Mouse (Mus musculus): ENCODE data around the gene Pygo1.
A peak's percentile ranks its signal among the peaks of the same experiment; 100 is the strongest.

Gene Pygo1

DNA sequence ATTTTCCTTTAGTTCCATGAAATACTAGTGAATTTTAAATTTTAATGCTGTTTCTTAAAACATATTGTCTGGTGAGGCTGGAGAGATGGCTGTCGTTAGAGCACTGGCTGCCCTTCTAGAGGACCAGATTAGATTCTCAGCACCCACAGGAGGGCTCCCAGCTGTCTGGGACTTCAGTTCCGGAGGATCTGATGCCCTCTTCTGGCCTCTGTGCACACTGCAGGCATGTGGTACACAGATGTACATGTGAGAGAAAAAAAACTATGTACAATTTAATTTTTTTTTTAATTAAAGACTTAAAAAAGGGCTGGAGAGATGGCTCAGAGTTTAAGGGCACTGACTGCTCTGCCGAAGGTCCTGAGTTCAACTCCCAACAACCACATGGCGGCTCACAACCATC, 9.9 kb downstream of the Pygo1 start:
- DNase-seq (ENCODE audit: low read depth, low spot score) = no peak

DNA sequence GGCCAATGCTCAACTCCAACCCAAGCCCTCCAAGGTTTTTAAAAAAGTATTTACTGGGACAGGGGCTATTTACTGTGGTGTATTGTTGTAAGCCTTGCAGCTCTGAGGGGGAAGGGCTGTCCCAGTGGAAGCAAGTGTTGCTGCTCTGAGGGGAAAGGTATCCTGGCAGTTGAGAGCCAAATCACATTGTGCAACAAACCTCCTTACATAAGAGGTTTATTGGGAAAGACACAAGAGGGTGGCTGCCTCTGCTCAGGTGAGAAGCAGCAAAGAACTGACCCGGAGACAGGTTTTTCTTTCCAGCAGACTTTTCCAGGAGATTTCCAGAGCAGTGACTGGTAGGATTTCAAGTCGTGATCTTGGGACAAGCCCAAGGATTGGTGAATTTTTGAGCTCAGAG, 10.9 kb downstream of the Pygo1 start:
- DNase-seq (ENCODE audit: low read depth, low spot score) = no peak

DNA sequence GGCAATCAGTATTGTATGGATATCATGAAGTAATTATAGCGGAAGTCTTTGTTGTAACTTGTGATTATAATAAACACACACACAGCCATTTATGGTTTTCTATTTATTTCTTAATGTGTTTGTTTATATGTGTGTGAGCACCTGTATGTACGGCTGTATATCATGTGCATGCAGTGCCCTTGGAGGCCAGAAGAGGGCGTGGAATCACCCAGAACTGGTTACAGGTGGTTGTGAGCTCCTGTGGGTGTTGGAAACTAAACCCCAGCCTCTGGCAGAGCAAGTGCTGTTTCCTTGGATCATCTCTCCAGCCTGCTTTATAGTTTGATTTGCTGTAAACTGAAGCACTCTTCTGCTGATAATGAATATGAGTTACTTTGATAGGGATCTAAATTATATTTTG, 18.0 kb downstream of the Pygo1 start:
- no peak for DNase-seq (ENCODE audit: low read depth, low spot score)

DNA sequence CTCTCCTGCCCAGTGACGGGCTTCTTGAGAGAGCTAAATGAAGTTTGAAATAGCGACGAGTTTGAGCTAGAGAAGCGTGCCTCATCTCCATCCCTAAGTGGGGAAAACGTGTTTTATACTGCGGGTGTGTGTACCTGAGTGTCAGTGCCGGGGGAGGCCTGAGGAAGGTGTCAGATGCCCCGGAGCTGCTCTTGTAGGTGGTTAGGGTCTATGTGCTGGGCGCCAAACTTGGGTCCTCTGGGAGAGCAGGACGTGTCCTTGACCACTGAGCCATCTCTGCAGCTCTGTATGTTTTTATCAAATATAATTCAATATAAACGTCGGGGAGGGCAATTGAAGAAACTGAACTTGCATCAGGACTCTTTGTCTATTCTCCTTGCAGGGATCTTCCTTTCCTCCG, 18.8 kb downstream of the Pygo1 start:
- no peak for DNase-seq (ENCODE audit: low read depth, low spot score)

DNA sequence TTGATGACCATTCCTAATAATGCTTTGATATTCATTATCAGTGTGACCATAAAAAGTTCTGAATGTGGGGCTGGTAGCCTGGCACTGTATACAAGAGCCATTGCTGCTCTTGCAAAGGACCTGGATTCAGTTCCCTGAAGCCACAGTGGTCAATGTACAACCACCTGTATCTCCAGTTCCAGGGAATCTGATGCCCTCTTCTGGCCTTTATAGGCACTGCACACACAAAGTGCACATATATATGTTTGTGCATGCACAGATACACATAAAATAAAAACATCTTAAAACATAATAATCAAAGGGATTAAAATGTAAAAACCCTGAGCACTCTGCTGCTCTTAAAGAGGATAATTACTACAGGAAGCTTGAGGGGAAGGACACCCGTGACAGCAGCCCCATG, 21.6 kb downstream of the Pygo1 start:
- no peak for DNase-seq (ENCODE audit: low read depth, low spot score)

DNA sequence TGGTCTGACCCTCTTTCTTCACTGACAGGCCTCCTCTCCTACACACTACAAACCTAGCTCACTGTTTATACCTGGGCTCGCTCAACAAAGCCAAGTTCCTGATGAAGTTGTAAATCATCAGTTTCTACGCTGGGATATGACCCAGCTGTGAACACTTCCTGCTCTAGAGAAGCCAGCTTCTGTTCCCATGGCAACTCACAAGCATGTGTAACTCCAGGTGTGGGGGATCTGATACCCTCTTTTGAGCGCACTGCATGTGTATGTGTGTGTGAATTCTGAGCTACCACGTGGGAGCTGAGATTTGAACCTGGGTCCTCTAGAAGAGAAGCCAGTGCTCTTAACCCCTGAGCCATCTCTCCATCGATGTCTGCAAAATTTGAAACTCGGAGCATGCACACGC, 24.1 kb downstream of the Pygo1 start:
- DNase-seq (ENCODE audit: low read depth, low spot score) = no peak

DNA sequence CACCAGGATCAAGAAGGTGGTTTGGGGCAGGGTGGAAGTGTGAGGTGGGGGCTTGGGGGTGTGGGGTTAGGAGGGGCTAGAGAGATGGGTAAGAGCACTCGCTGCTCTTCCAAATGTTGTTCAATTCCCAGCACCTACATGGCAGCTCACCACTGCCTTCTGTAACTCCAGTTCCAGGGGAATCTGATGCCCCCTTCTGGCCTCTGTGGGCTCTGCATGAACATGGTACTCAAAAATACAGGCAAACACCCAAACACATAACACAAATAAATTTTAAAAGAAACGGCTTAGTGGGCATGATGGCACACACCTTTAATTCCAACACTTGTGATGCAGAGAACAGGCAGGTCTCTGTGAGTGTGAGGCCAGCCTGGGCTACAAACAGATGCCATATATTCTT, 29.3 kb downstream of the Pygo1 start:
- DNase-seq (ENCODE audit: low read depth, low spot score) = no peak

DNA sequence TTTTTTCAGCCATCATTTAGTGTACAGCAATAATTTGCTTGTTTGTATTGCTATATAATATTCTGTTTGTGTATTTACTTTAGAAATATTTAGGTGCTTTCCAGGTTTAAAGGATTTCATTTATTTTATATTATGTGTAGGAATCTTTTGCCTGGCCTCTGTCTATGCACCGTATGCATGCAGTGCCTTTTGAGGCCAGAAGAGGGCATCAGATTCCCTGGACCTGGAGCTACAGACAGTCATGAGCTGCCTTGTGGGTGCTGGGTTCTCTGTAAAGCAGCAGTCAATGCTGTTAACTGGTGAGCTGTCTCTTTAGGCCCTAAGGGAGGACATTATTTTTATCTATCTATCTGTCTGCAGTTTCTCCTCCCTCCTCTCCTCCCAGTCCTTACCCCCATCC, 30.1 kb downstream of the Pygo1 start:
- DNase-seq (ENCODE audit: low read depth, low spot score) = no peak

DNA sequence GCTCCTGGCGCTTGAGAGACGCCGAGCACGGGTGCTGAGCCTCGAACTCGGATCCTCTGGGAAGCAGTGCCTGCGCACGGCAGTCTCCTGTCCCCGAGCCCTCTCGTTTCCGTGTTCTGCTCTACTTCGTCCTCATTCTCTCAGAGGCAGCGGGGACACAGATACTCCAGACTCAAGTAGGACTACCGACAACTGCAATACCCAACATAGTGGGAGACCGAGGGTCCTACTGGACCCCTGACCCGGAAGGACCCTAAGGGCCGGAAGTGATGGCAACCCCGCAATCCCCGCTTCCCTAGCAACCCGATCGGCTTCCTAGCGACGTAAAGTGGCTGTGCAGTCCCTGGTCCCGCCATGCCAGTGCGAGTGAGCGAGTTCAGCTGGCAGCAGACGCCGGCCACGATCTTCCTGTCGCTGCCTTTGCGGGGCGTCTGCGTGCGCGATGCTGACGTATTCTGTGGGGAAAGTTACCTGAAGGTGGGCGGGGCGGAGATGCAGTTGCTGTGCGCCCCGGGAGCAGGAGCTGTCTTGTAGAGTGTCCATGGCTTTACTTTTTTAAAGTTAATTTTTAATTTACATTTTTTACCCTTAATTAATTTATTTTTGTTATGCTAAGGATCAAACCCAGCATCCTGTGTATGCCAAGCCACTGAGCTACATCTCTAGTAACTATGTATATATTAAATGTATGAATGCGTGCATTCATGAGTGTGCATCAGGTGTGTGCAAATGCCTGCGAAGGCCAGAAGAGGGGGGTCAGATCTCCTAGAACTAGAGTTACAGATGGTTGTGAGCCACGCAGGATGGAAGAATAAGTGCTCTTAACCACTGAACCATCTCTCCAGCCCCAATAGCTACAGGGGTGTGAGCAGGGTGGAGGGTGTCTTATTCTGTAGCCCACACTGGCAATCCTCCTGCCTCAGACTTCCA, 33.3 kb downstream of the Pygo1 start, which contains the start of the genes Dyx1c1 and Gm44503:
Gene Dyx1c1, plus strand, starts transcription at position 265 of the 930 bp plus-strand sequence.
Gene Gm44503, plus strand, starts transcription at position 332 of the 930 bp plus-strand sequence.
- peak; percentile 72 for DNase-seq (ENCODE audit: low read depth, low spot score)

DNA sequence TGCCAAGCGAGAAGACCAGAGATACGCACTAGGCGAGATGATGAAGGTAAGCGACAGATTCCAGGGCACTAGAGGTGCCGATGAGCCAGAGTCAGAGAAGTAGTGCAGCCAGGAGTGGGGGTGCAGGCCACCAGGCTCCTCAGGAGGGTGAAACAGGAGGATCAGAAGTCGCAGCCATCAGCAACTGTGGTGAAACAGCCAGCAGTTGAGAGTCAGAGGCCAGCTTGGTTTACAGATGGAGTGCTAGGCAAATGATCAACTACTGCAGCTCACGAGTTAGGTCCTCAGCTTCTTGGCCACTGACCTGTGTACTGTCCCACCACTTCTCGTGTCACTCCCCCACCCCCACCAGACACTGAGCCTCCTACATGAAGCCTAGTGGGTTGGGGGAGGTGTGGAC, 35.9 kb downstream of the Pygo1 start:
- DNase-seq (ENCODE audit: low read depth, low spot score) = no peak

DNA sequence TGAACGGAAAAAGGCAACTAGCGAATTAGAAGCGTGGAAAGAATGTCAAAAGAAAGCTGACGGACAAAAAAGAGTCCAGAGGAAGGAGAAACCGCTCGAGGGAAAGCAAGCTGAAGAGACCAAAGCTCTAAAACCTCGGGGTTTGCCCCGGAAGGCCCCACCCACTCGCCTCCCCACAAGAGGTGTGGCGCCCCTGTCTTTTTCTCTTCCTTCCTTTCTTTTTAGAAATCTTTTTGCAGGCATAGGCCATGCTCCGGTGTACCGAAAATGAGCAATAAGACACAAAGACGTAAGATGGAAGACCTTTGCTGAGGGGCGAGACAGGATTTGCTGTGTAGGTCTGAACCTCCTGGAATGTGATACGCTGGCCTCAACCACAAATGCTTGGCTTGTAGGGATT, 36.5 kb downstream of the Pygo1 start:
- no peak for DNase-seq (ENCODE audit: low read depth, low spot score)

DNA sequence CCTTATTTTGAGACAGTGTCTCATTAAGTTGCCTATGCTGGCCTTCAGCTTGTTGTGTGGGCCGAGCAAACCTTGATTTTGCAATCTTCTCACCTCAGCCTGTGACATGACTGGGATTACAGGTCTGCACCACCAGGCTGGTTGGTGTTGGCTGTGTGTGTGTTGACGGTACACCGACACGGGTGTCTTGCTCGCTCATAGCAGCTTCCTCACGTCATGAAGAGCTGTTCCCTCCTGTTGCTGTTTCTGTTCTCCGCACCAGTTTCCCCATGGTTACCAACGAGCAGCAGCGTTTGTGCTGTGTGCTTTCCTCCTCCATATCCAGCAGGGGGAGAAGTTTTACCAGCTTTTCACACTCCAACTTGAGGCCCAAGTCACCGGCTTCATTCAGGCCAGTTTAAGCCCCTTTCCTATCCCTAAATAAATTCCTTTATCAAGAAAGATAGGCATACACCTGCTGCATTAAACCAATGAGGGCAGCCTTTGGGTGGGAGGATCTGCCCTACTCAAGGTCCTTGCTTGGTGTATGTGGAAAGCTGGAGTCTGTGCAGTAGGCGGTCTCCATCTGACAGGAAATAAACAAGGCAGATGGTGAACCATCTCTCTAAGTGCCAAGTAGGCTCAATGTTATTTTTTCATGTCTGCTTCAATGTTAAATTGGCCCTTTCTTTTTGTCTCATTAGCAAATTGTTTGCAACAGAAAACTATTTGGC, 43.1 kb downstream of the Pygo1 start:
- peak; percentile 70 for DNase-seq (ENCODE audit: low read depth, low spot score)

DNA sequence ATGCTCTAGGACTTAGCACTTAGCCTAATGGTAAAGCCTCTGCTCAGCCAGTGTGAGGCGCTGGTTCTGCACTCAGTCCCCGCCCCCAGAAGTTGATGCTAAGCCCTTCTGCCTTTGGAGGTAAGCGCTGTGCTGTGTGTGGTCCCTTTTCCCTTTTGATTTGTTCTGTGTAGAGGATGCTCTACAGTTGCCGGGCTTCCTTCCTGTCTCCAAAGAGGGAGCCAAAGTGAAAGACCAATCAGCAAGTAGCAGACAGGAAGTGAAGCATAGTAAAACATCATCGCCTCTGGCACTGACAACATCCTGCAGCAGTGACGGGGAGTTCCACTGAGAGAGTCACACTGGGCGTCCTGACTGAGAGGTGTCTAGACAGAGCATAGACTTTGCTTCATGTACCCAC, 44.4 kb downstream of the Pygo1 start:
- DNase-seq (ENCODE audit: low read depth, low spot score) = no peak

DNA sequence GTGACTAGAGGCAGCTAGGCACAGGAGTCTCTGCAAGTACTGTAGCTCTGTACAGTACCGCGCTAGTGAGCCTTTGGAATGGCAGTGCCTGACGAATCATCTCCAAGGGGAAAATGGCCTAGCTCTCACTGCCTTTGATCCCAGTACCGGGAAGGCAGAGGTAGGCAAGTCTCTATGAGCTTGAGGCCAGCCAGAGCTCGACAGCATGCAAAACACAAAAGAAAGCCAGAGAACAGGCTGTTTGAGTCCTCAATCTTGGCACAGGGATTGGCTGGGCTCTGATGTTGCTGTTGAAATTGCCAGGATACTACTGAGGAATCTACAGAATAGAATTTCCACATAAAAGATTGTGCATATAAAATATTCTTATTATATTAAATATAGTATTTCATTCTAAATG, 47.0 kb downstream of the Pygo1 start:
- DNase-seq (ENCODE audit: low read depth, low spot score) = no peak

DNA sequence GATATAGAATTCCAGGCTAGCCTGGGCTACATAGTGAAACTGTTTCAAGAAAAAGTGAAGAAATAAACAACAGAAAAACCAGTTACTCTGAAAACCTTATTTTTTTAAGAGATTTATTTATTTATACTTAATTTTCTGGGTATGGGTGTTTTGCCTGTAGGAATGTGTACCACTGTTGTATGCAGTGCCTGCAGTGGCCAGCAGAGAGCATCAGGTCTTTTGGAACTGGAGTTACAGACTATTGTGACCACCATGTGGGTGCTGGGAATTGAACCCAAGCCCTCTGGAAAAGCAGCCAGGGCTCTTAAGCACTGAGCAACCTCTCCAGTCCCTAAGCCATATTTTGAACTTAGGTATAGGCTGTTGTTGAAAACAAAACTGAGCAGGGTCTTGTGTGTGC, 47.5 kb downstream of the Pygo1 start:
- DNase-seq (ENCODE audit: low read depth, low spot score) = no peak

DNA sequence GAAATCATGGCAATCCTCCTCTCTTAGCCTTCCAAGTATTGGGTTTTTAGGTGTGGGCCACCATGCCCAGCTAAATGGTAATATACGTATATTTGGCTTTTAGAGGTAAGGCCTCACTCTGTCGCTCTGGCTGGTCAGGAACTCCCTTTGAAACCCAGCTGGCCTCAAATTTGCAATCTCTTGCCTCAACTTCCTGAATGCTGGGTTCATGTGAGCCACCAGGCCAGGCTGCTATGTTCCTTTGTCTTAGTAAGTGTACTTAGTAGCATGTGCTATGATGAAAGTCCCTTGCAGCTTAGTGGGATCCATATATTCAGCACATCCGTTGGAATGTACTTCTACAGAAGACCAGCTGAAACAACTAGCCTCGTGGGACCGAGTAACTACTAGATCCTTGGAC, 49.3 kb downstream of the Pygo1 start:
- no peak for DNase-seq (ENCODE audit: low read depth, low spot score)

DNA sequence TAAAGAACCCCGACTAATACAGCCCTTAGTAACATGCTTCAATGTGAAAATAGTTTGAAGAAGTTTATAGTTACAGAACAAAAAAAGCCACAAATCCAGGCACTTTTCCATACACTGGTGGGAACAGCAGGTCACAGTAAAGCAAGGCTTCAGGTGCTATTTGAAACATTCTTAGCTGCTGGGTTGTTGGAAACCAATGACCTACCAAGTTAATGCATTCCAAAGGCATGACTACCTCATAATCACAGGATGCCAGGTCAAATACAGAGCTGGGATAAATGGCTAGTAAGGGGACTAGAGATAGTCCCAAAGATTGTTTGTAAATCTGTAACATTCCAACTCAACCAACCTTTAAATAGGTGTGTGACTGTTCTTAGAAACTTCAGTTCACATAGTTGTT, 49.8 kb downstream of the Pygo1 start:
- no peak for DNase-seq (ENCODE audit: low read depth, low spot score)

DNA sequence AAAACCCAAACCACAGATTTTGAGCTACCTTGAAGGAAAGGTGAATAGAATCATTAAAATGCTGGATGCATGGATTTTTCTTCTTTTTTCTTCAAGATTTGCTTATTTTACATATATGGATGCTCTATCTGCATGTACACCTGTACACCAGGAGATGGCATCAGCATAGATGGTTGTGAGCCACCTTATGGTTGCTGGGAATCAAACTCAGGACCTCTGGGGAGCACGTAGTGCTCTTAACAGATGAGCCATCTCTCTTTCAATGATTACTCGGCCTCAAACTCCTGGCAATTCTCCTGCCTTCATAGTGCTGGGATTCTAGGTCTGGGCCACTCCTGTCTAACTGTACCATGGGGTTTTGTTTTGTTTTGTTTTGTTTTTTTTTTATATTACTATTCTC, 57.6 kb downstream of the Pygo1 start:
- no peak for DNase-seq (ENCODE audit: low read depth, low spot score)

DNA sequence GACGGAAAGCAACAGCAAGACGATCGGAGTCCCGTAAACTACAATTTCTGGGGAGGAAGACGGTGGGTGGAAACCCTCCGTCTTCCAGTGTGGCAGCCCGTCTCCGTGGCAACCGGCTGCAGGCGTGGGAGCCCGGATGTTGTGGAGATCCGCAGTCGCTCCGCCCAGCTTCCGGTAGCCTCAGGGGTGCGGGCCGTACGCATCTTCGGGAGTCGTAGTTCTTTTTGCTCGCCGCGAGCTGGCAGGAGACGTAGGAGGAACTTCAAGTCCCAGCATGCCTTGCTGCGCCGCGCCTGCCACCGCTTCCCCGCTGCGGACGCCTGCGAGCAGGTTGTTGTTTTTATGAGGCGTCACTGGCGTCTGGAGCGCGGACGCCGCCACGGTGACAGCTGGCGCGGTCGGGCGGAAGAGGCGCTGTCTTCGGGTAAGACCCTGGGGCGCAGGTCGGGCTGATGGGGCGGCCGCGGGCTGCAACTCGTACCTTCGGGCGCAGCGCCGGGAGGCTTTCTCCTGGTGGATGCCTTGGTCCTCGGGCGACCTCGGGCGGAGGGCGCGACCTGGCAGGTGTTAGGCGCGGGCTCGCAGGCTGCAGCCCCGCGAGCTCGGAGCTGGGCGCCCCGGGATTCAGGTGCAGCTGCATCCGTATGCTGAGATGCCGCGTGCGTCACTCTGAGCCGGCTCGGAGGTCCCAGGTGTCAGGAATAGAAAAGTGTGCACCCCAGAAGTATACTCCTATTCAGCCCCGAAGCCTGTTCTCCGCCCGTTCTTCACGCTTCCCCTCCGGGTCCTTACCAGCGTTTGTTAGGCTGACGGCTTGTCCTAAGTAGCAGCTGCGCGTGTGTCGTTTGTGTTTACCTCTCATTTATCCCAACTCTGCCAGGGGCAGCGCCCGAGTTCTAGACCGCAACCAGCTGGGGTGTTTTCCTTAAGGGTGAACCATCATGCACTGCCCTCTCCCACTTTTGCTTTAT, 60.1 kb downstream of the Pygo1 start, which contains the start of the genes Ccpg1os and Ccpg1:
Gene Ccpg1os, minus strand, starts transcription at position 133 of the 971 bp plus-strand sequence.
Gene Ccpg1, plus strand, starts transcription at position 180 of the 971 bp plus-strand sequence.
- DNase-seq (ENCODE audit: low read depth, low spot score) = peak; percentile 95

DNA sequence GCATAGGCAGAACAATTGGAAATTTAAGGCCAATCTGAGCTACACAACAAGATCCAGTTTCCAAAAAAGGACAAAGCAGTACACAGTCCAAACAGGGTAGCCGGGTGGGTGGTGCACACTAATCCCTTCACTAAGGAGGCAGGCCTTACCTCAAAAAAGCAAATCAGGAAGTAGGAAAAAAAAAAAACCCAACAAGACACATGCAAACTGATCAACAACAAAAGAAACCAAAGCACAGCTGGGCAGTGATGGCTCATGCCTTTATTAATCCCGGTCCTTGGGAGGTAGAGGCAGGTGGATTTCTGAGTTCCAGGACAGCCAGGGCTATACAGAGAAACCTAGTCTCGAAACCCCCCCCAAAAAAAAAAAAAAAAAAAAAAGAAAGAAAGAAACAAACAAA, 62.3 kb downstream of the Pygo1 start:
- DNase-seq (ENCODE audit: low read depth, low spot score) = no peak

DNA sequence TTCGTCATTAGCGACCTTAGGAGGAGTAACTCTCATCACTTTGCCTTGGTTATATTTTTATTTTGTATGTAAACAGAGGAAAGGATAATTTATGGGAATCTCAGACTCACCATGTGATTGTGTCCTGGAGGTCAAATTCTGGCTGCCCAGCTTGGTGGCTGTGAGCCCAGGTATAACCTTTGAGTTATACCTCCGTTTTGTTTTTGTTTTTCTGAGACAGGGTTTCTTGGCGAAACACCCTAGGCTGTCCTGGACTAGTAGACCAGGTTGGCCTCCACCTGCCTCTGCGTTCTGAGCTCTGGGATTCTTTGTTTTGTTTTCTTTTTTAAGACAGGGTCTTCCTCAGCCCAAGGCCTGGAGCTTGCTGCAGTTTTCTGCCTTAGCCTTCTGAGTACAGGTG, 63.3 kb downstream of the Pygo1 start:
- DNase-seq (ENCODE audit: low read depth, low spot score) = no peak

DNA sequence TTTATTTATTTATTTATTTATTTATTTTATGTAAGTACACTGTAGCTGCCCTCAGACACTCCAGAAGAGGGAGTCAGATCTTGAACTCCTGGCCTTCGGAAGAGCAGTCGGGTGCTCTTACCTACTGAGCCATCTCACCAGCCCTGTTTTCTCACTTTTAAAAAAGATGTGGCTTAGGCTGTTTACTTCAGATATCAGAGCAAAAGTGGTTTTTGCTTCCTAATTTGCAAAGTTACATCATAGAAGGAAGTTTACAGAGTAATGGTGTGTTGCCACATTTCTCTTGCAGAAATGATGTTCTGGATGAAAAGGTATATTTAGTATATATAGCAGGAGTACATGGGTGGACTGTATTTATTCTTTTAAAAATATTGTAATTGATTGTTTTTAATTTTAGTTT, 66.0 kb downstream of the Pygo1 start:
- no peak for DNase-seq (ENCODE audit: low read depth, low spot score)

Measured in brain, embryonic 18.5 days (tissue).